Mouse (Mus musculus): ENCODE results near the gene Nsd1. TPM values are rescaled to one million over a fixed set of nuclear protein-coding genes. Genes with fewer than 3 reads are reported as not detected.

The Nsd1 gene
- 10 to 100 TPM; 74.9 to 80.4 TPM for polyA plus RNA-seq (2017; shearing (Covaris generic))

GRCm38 (mm10) chr13:55209649-55210192 lies at the start of gene Nsd1:
Gene Nsd1 (plus strand): TSS chr13:55209782.

GRCm38 (mm10) chr13:55319931-55320533 lies 110.5 kb downstream of the Nsd1 start, which contains the start of gene Prelid1:
Gene Prelid1 (plus strand): TSS chr13:55320500.

GRCm38 (mm10) chr13:55321434-55322129 lies 112.0 kb downstream of the Nsd1 start, which contains the start of gene Rab24:
Gene Rab24 (minus strand): TSS chr13:55321946.

GRCm38 (mm10) chr13:55329683-55330566 lies 120.3 kb downstream of the Nsd1 start, which contains the start of gene Mxd3:
Gene Mxd3 (minus strand): TSS chr13:55329823.

GRCm38 (mm10) chr13:55362453-55363060 lies 153.0 kb downstream of the Nsd1 start, which contains the start of gene Lman2:
Gene Lman2 (minus strand): TSS chr13:55362783.

Other genes with a start within 250 kb of the Nsd1 start
- gene Hk3, start 188.4 kb upstream of the Nsd1 start, polyA plus RNA-seq (2017; shearing (Covaris generic)): 1 to 10 TPM in 1 of 2 experiments, under 1 TPM in 1; 0.37 to 1.9 TPM
- 10 to 100 TPM; 55.3 to 68.8 TPM for gene Uimc1, start 109.5 kb upstream of the Nsd1 start, polyA plus RNA-seq (2017; shearing (Covaris generic))
- gene Zfp346, start 104.5 kb upstream of the Nsd1 start, polyA plus RNA-seq (2017; shearing (Covaris generic)): 10 to 100 TPM; 24.1 to 25.4 TPM
- not detected for gene Gm17617, start 76.2 kb upstream of the Nsd1 start, polyA plus RNA-seq (2017; shearing (Covaris generic))
- not detected for gene Fgfr4, start 57.1 kb upstream of the Nsd1 start, polyA plus RNA-seq (2017; shearing (Covaris generic))
- gene Prelid1, start 110.7 kb downstream of the Nsd1 start, polyA plus RNA-seq (2017; shearing (Covaris generic)): 100 to 1,000 TPM; 419 to 452 TPM
- 100 to 1,000 TPM; 121 to 134 TPM for gene Rab24, start 112.2 kb downstream of the Nsd1 start, polyA plus RNA-seq (2017; shearing (Covaris generic))
- 10 to 100 TPM in 1 of 2 experiments, 1 to 10 TPM in 1; 6.7 to 11.3 TPM for gene Mxd3, start 120.0 kb downstream of the Nsd1 start, polyA plus RNA-seq (2017; shearing (Covaris generic))
- gene Lman2, start 153.0 kb downstream of the Nsd1 start, polyA plus RNA-seq (2017; shearing (Covaris generic)): 100 to 1,000 TPM; 118 to 171 TPM
- gene Rgs14, start 159.9 kb downstream of the Nsd1 start, polyA plus RNA-seq (2017; shearing (Covaris generic)): 100 to 1,000 TPM in 1 of 2 experiments, 10 to 100 TPM in 1; 85.2 to 155 TPM
- gene Slc34a1, start 188.4 kb downstream of the Nsd1 start, polyA plus RNA-seq (2017; shearing (Covaris generic)): under 1 TPM in 1 of 2 experiments, not detected in 1; 0.21 TPM
- gene Pfn3, start 205.4 kb downstream of the Nsd1 start, polyA plus RNA-seq (2017; shearing (Covaris generic)): not detected
- not detected for gene F12, start 217.0 kb downstream of the Nsd1 start, polyA plus RNA-seq (2017; shearing (Covaris generic))
- 100 to 1,000 TPM; 307 to 363 TPM for gene Grk6, start 235.3 kb downstream of the Nsd1 start, polyA plus RNA-seq (2017; shearing (Covaris generic))